Mouse (Mus musculus): ENCODE measurements around the gene Trim45.

The Trim45 gene

DNA sequence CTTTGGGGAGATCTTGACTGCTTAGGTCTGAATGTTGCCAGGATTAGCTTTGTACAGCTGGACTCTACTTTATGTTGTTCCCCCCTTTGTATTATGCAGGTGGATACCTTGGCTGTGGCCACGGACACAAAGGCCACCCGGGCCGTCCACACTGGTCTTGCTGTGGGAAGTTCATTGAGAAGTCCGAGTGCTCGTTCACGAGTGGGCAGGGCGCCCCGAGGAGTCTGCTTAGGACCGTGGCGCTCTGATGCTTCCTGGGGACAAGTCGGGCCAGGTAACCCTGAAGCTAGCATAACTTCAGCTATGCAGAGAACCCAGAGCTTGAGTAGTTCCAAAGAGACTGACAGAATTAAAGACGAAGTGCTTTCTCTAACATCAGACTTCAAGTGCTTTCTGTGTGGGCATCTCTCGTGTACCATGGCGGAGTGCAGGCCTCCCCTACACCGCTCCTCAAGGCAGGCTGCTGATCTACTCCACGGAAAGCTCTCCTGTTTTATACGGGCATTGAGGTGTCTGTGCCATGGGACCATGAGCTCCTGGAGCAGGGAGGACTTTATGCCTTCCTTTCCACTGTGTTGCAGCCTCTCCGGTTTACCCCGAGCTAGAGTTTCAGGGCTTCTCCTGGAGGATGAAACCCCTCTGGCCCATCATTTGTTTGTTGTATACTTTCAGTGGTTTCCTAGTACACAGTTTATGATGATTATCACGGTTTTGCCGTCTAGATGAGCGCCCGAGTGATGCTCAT is 9.5 kb downstream of the Trim45 start:
- in situ Hi-C loops (cut with MboI, MseI) = no loop called here

DNA sequence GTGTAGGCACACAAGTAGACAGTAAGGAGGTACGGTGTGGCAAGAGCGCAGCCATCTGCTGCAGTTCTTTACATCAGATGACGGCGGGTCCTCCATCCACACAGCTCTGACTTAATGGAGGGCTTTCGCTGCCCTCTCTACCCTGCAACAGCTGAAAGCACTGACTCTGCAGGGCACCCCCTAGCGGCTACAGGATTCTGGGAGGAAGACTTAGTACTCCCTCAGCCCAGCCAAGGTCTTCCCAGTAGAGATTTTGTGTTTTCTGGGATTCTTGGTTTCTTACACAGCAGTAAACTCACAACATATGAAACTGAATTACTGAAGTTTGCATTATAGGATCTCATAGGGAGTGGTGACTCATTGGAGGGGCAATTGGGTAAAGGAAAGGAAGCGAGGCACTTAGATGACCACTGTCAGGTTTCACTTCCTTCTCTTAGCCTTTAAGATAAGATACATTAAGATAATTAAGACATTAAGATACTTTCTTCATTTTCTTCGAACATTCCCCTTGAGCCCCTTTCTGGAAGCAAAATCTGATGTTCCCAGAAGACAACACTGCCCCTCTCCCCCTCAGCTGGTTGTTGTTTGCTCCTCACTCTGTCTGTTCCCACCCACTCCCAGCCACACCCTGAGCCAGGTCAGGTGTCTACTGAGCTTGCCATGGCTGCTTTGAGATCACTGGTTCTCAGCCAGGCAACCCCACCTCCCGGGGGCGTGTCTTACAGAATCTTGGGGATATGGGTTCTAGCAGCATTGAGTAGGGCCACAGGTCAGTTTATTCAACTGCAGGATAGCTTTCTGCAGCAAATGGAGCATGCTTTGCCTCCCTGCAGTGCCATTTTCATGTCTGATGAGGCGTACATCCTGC is 10.3 kb downstream of the Trim45 start:
- in situ Hi-C loops (cut with MboI, MseI) = no loop called here

DNA sequence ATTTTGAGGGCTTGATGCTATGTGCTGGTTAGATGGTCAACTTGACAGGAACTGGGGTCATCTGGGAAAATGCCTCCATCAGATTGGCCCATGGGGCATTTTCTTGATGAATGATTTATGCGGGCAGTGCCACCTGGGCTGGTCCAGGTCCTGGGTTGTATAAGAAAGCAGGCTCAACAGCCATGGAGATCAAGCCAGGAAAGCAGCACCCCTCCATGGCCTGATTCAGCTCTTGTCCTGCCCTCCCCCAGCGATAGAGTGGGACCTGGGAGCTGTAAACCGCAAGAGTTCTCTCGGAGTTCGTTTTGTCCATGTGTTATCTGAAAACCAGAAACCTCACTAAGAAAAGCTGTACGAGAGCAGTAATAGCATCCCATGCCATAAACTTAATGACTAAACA is 13.5 kb downstream of the Trim45 start:
- in situ Hi-C loops (cut with MboI, MseI) = no loop called here

GRCm38 (mm10) chr3:100936201-100936600 is 14.2 kb downstream of the Trim45 start:
- in situ Hi-C loops (cut with MboI, MseI) = no loop called here

DNA sequence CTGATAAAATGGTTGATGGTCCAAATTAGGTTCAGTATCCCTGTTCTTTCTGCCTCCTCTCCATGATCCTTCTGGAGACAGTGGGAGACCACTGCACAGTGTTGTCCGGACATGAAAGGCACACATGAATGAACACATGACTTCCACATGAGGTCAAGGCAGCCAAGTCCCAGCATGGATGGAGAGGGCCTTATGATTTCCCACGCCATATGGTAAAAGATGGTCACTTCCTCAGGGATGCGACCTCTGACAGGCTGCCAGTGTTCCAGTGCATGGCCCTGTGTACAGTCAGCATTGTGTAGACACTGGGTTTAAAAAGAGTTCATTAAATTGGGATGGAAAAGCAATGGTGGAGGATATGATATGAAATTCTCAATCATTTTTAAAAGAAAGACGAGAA is 16.2 kb downstream of the Trim45 start:
- in situ Hi-C loops (cut with MboI, MseI) = no loop called here

- in situ Hi-C loops (cut with MboI, MseI) = no loop called here
Observed at GRCm38 (mm10) chr3:100940496-100941037, 18.6 kb downstream of the Trim45 start.

GRCm38 (mm10) chr3:100947286-100947685 is 25.3 kb downstream of the Trim45 start:
- in situ Hi-C loops (cut with MboI, MseI) = no loop called here

- in situ Hi-C loops (cut with MboI, MseI) = loop anchor here (10.0 to 25.0 kb wide), 2 partner anchors 633 to 861 kb away; no protein-coding TSS in a partner anchor
Observed at GRCm38 (mm10) chr3:100951531-100951930, 29.5 kb downstream of the Trim45 start.

GRCm38 (mm10) chr3:100954616-100955015 is 32.6 kb downstream of the Trim45 start:
- in situ Hi-C loops (cut with MboI, MseI) = loop anchor here (5.0 to 25.0 kb wide), 3 partner anchors 508 to 858 kb away; no protein-coding TSS in a partner anchor

GRCm38 (mm10) chr3:100961007-100961406 is 39.0 kb downstream of the Trim45 start:
- in situ Hi-C loops (cut with MboI, MseI) = loop anchor here (25.0 kb wide), 1 partner anchor 851 kb away; no protein-coding TSS in a partner anchor

- in situ Hi-C loops (cut with MboI, MseI) = loop anchor here (25.0 kb wide), 1 partner anchor 851 kb away; no protein-coding TSS in a partner anchor
Observed at GRCm38 (mm10) chr3:100961501-100961900, 39.5 kb downstream of the Trim45 start.

- in situ Hi-C loops (cut with MboI, MseI) = loop anchor here (25.0 kb wide), 1 partner anchor 848 kb away; no protein-coding TSS in a partner anchor
Observed at GRCm38 (mm10) chr3:100963849-100964542, 42.0 kb downstream of the Trim45 start.

DNA sequence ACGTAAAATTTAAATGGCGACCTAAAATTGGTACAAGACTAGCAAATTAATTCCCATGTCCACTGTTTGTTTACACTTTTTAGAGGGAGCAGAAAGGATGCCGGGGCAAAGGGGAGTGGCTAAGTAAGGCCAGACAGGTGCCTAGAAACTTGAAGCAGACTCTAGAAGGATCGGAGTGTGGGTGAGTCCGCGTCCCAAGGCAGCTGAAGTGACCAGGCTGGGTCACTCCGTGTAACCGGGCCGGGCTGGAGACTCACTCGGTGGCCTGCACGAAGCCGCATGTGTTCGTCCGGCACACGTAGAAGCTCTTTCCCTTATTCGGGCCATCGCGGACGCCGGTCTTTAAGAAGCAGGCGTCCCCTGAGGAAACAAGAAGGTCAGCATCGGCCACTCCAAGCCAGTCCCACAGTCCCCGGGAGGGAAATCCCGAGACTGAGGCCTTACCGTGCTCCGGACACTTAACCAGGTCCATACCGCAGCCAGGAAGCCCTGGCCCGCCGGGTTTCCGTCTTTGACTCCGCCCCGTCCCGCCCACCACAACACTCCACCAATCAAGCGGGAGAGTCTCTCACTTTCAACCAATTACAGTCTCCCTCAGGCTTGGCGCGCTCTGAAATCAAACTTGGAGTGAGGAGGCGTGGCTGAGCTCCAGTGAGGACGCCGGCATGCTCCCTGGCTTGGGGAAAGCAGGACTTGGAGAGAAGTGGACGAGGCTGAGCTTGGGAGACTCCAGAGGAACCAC is 47.3 kb downstream of the Trim45 start, which contains the start of gene Ttf2:
Gene Ttf2 (minus strand): TSS at position 488 of the 742 bp plus-strand sequence.
- in situ Hi-C loops (cut with MboI, MseI) = loop anchor here (25.0 kb wide), 1 partner anchor 843 kb away; no protein-coding TSS in a partner anchor

DNA sequence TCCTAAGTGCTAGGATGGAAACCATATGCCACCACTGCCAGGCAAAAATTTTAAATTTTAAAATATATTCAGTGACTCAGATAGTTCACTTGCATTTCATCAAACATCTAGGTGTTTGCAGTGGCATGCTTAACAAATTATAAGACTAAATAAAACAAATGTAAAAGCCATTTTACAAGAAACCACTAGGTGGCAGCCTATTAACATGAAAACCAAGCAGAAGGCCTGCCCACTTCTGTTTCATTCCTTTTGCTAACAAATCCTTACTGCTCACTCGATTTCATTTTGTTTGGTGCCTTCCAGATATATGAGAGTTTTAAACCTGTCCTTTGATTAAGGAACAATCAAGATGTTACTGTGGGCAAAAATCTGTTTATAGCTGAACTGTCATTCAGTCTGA is 51.9 kb downstream of the Trim45 start:
- in situ Hi-C loops (cut with MboI, MseI) = loop anchor here (25.0 kb wide), 1 partner anchor 838 kb away; no protein-coding TSS in a partner anchor

- in situ Hi-C loops (cut with MboI, MseI) = loop anchor here (5.0 kb wide), 1 partner anchor 318 kb away; no protein-coding TSS in a partner anchor
Observed at GRCm38 (mm10) chr3:100979290-100979689, 57.3 kb downstream of the Trim45 start.

All from T-helper 1 cell (primary cell).